Mouse (Mus musculus) stomach, embryonic 16.5 days (tissue): ENCODE results near the gene Nfya. TPM values are rescaled to one million over a fixed set of nuclear protein-coding genes. Genes with fewer than 3 reads are reported as not detected.

Source experiments
- ATAC-seq: fragments of 200-750 bp; cut with Nextera tagmentation; 2 replicates; pipeline ENCODE4 v1.8.0; 2017; ENCODE audit warnings: moderate number of reproducible peaks, moderate TSS enrichment; ENCODE audit not compliant: insufficient read depth, low FRiP score
- H3K27ac ChIP-seq: fragments of 300-500 bp; sonication (generic); 2 replicates; pipeline ENCODE4 v1.5.1; 2014; ENCODE audit warnings: low read length
- H3K27me3 ChIP-seq: fragments of 300-500 bp; sonication (generic); 2 replicates; pipeline ENCODE4 v1.6.1; 2014; ENCODE audit warnings: low read length, control low read depth, mixed read lengths; ENCODE audit not compliant: control insufficient read depth, insufficient read depth
- H3K36me3 ChIP-seq: fragments of 300-500 bp; sonication (generic); 2 replicates; pipeline ENCODE4 v1.6.1; 2014; ENCODE audit warnings: low read length; ENCODE audit not compliant: control insufficient read depth, insufficient read depth
- H3K4me1 ChIP-seq: fragments of 300-500 bp; sonication (generic); 2 replicates; pipeline ENCODE4 v1.6.1; 2014; ENCODE audit warnings: low read length, control low read depth, mixed read lengths; ENCODE audit not compliant: control insufficient read depth, insufficient read depth
- H3K4me2 ChIP-seq: fragments of 300-500 bp; sonication (generic); 2 replicates; pipeline ENCODE4 v1.6.1; 2014; ENCODE audit warnings: low read depth, low read length, mixed read lengths
- H3K4me3 ChIP-seq: fragments of 300-500 bp; sonication (generic); replicated peaks from 2 replicates; pipeline ENCODE4 v1.5.1; 2014; ENCODE audit warnings: mild to moderate bottlenecking, low read length
- H3K9ac ChIP-seq: fragments of 300-500 bp; sonication (generic); 2 replicates; pipeline ENCODE4 v1.6.1; 2014; ENCODE audit warnings: low read length
- H3K9me3 ChIP-seq: fragments of 300-500 bp; sonication (generic); replicated peaks from 2 replicates; pipeline ENCODE4 v1.6.1; 2016; ENCODE audit warnings: low read length, control low read depth; ENCODE audit not compliant: control insufficient read depth
- WGBS: fragments of 180-500 bp; shearing (Covaris S2); extraction: QIAGEN DNeasy Blood & Tissue Kit; methylation state at CpG from one replicate; pipeline ENCODE4 v1.1.7; 2014; 5-methylcytosine and 5-hydroxymethylcytosine counted together
- polyA plus RNA-seq: library from polyadenylated mRNA; unstranded; fragments of >200 nt; fragmentation: Nextera tagmentation; extraction: Ambion mirVana; gene quantifications from 2 replicates; pipeline ENCODE4 v1.2.1, GENCODE M21; 2015

Nfya gene
- polyA plus RNA-seq, 1 experiment from 2014 or later, result 11.3 TPM

- no peak for ATAC-seq
- H3K27ac ChIP-seq, result no peak overlapping the region
- H3K9me3 ChIP-seq, result no peaks in the 10 kb centered on the region
- H3K4me3 ChIP-seq, result no peak overlapping the region
- WGBS, result 87% methylated on average over 5 of the region's 5 CpGs
- no peak overlapping the region for H3K9ac ChIP-seq
- peaks cover 43% of the 10 kb centered on the region for H3K36me3 ChIP-seq
- no peaks in the 10 kb centered on the region for H3K4me1 ChIP-seq
- H3K27me3 ChIP-seq, result no peaks in the 10 kb centered on the region
- H3K4me2 ChIP-seq, result no peak overlapping the region
Measured at GRCm38 (mm10) chr17:48389442-48389841, 20.3 kb downstream of the Nfya start.

GRCm38 (mm10) chr17:48388666-48389065 lies 21.0 kb downstream of the Nfya start:
- Histone ChIP-seq H3K4me2 (no peak overlapping the region), H3K27me3 (no peaks in the 10 kb centered on the region), H3K4me1 (no peaks in the 10 kb centered on the region), H3K36me3 (peaks cover 43% of the 10 kb centered on the region), H3K4me3 (no peak overlapping the region), H3K9ac (no peak overlapping the region), H3K27ac (no peak overlapping the region), H3K9me3 (no peaks in the 10 kb centered on the region)
- ATAC-seq, result no peak
- WGBS, result 85% methylated on average over 2 of the region's 2 CpGs

- no peaks in the 10 kb centered on the region for H3K27me3 ChIP-seq
- H3K4me3 ChIP-seq, result no peak overlapping the region
- H3K36me3 ChIP-seq, result peaks cover 20% of the 10 kb centered on the region
- ATAC-seq, result no peak
- 60% methylated on average over 2 of the region's 2 CpGs for WGBS
- H3K4me2 ChIP-seq, result no peak overlapping the region
- H3K9me3 ChIP-seq, result no peaks in the 10 kb centered on the region
- H3K9ac ChIP-seq, result no peak overlapping the region
- H3K27ac ChIP-seq, result no peak overlapping the region
- H3K4me1 ChIP-seq, result no peaks in the 10 kb centered on the region
Measured at GRCm38 (mm10) chr17:48385786-48386461, 23.8 kb downstream of the Nfya start.

GRCm38 (mm10) chr17:48379050-48379449 lies 30.7 kb downstream of the Nfya start:
- H3K4me2 ChIP-seq, result no peak overlapping the region
- no peak overlapping the region for H3K9ac ChIP-seq
- H3K4me1 ChIP-seq, result no peaks in the 10 kb centered on the region
- no peaks in the 10 kb centered on the region for H3K9me3 ChIP-seq
- no peaks in the 10 kb centered on the region for H3K36me3 ChIP-seq
- no peaks in the 10 kb centered on the region for H3K27me3 ChIP-seq
- no peak overlapping the region for H3K27ac ChIP-seq
- H3K4me3 ChIP-seq, result no peak overlapping the region
- ATAC-seq, result no peak

- no peaks in the 10 kb centered on the region for H3K36me3 ChIP-seq
- no peak for ATAC-seq
- H3K9ac ChIP-seq, result no peak overlapping the region
- H3K4me3 ChIP-seq, result no peak overlapping the region
- H3K9me3 ChIP-seq, result no peaks in the 10 kb centered on the region
- H3K4me1 ChIP-seq, result no peaks in the 10 kb centered on the region
- WGBS, result 88% methylated on average over 1 of the region's 1 CpGs
- H3K27me3 ChIP-seq, result no peaks in the 10 kb centered on the region
- H3K27ac ChIP-seq, result no peak overlapping the region
- no peak overlapping the region for H3K4me2 ChIP-seq
Measured at GRCm38 (mm10) chr17:48376102-48376501, 33.6 kb downstream of the Nfya start.

- Histone ChIP-seq H3K9ac (no peak overlapping the region), H3K4me3 (no peak overlapping the region), H3K36me3 (no peaks in the 10 kb centered on the region), H3K4me1 (no peaks in the 10 kb centered on the region), H3K4me2 (no peak overlapping the region), H3K9me3 (no peaks in the 10 kb centered on the region), H3K27me3 (no peaks in the 10 kb centered on the region), H3K27ac (no peak overlapping the region)
- no peak for ATAC-seq
- WGBS, result 72% methylated on average over 8 of the region's 8 CpGs
Measured at GRCm38 (mm10) chr17:48372987-48373386, 36.7 kb downstream of the Nfya start.

- no peak overlapping the region for H3K4me2 ChIP-seq
- H3K9ac ChIP-seq, result no peak overlapping the region
- H3K27me3 ChIP-seq, result no peaks in the 10 kb centered on the region
- no peak overlapping the region for H3K4me3 ChIP-seq
- no peaks in the 10 kb centered on the region for H3K36me3 ChIP-seq
- no peaks in the 10 kb centered on the region for H3K9me3 ChIP-seq
- ATAC-seq, result no peak
- no peaks in the 10 kb centered on the region for H3K4me1 ChIP-seq
- H3K27ac ChIP-seq, result no peak overlapping the region
Measured at GRCm38 (mm10) chr17:48371621-48372020, 38.1 kb downstream of the Nfya start.

- 74% methylated on average over 5 of the region's 5 CpGs for WGBS
- Histone ChIP-seq H3K4me3 (no peak overlapping the region), H3K9ac (no peak overlapping the region), H3K4me2 (no peak overlapping the region), H3K9me3 (no peaks in the 10 kb centered on the region), H3K27ac (no peak overlapping the region), H3K27me3 (no peaks in the 10 kb centered on the region), H3K36me3 (no peaks in the 10 kb centered on the region), H3K4me1 (0 out of 2 replicates have a peak, but pooled peaks cover 3% of the 10 kb centered on the region)
- no peak for ATAC-seq
Measured at GRCm38 (mm10) chr17:48366806-48367205, 42.9 kb downstream of the Nfya start.

GRCm38 (mm10) chr17:48365511-48366155 lies 44.1 kb downstream of the Nfya start:
- no peak overlapping the region for H3K27ac ChIP-seq
- no peaks in the 10 kb centered on the region for H3K9me3 ChIP-seq
- 0 out of 2 replicates have a peak, but pooled peaks cover 3% of the 10 kb centered on the region for H3K4me1 ChIP-seq
- no peak overlapping the region for H3K9ac ChIP-seq
- 77% methylated on average over 9 of the region's 9 CpGs for WGBS
- H3K4me2 ChIP-seq, result no peak overlapping the region
- H3K4me3 ChIP-seq, result no peak overlapping the region
- H3K36me3 ChIP-seq, result no peaks in the 10 kb centered on the region
- H3K27me3 ChIP-seq, result no peaks in the 10 kb centered on the region
- no peak for ATAC-seq
